Mouse (Mus musculus) left cerebral cortex, adult 11 months (tissue): Measurements from ENCODE around the gene Mbd3l2.
"Not testable (repeated sequence)": the region's sequence is repeated elsewhere in the genome, so short reads cannot be mapped to it uniquely, and the experiment has no call there.

Source experiments
- DNase-seq: peaks from one replicate; pipeline ENCODE4 v3.0.0; 2022; ENCODE audit warnings: low spot score

Mbd3l2 gene

DNA sequence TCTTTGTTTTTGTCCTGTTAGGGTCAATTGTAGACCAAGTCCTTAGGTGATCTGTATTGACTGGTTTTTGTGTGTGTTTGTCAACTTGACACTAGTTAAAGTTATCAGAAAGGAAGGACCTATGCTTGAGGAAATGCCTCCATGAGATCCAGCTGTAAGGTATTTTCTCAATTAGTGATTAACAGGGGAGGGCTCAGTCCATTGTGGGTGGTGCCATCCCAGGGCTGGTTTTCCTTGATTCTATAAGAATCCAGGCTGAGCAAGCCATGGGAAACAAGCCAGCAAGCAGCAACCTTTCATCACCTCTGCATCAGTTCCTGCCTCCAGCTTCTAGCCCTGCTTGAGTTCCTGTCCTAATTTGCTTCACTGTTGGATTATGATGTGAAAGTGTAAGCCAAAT lies at the start of gene Mbd3l2:
TSS of gene Mbd3l2 (plus strand) at position 301 of the 400 bp plus-strand sequence.
- no peak for DNase-seq

DNA sequence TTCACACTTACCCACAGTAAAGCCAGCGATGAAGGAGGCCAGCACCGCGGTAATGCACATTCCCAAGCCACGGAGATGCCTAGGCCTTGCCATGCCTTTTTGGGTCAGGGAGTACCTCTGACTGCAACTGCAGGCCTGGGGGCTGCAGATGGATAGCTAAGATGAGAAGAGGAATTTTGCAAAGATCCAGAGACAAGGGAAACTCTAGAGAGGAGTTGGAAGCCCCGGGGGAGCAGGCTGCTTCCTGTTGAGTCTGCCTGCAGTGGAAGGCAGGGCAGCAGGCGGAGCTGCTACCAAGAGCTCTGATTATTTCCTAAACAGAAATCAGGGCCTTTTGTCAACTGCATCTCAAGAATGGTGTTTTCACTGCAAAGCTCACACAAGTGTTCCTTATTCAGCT lies 44.7 kb upstream of the Mbd3l2 start:
- no peak for DNase-seq

DNA sequence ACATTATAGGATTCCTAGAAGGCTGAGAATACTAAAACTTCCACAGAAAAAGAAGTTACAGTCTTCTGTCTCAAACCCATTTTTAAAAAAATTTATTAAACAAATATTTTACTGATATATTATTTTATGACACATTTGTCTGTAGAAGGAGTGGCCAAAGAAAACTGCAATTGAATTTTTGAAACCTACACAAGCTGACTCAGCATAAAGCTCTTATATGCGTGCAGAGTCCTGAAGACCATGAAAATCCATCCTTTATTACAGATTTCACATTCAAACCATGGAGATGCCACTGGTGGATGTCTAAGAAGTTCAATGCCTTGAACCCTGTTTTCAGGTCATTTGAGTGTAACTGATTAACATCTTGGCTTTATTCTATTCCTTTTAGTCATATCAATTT lies 30.8 kb upstream of the Mbd3l2 start:
- DNase-seq, result no peak

GRCm38 (mm10) chr9:18402895-18403294 lies 27.6 kb upstream of the Mbd3l2 start, which contains the start of gene Naalad2:
TSS of gene Naalad2 (minus strand) at chr9:18402995.
- DNase-seq, result not testable (repeated sequence)

- DNase-seq, result no peak
Measured at GRCm38 (mm10) chr9:18404118-18404517, 26.3 kb upstream of the Mbd3l2 start, which contains the start of gene Ubtfl1. TSS of gene Ubtfl1 (plus strand) at chr9:18404418.

DNA sequence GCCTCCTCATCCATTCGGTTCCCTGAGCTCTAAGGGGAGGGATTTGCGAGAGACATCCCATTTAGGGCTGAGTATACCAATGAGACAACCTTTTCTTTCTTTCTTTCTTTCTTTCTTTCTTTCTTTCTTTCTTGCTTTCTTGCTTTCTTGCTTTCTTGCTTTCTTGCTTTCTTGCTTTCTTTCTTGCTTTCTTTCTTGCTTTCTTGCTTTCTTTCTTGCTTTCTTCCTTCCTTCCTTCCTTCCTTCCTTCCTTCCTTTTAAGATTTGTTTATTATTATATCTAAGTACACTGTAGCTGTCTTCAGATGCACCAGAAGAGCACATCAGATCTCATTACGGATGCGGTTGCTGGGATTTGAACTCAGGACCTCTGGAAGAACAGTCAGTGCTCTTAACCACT lies 18.1 kb upstream of the Mbd3l2 start:
- DNase-seq, result not testable (repeated sequence)

- DNase-seq, result no peak
Measured at GRCm38 (mm10) chr9:18431687-18432086, 1.2 kb downstream of the Mbd3l2 start.

DNA sequence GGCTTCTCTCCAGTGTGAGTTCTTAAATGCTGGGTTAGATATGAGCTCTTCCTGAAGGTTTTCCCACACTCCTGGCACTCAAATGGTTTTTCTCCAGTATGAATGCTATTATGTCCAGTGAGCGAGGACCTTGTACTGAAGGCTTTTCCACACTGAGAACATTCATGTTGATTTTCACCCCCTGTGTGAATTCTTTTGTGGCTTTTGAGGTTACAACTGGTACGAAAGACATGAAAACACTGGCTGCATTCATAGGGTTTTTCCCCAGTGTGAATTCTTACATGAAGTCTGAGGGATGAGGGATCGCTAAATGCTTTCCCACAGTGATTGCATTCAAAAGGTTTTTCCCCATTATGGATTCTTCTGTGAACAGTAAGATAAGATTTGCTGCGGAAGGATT lies 26.1 kb downstream of the Mbd3l2 start:
- no peak for DNase-seq

- DNase-seq, result no peak
Measured at GRCm38 (mm10) chr9:18467350-18467749, 36.9 kb downstream of the Mbd3l2 start.

DNA sequence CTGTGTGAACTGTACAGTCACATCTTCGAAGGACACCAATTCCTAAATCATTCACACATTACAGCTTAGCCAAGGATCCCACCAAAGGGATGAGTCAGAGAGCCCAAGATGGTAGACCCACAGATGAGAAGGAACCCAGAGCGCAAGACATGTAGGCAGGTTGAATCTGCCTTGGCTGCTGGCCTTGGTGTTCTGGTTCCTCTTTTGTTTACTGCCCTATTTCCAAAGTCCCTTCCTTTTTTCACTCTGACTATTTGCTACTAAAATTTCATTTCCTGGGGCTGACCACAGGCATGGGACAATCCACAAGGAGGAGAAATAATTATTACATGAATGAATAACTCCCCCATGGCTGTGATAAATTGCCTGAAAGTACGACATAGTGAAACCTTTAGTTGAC lies 37.6 kb downstream of the Mbd3l2 start:
- no peak for DNase-seq

- peak; percentile 28 for DNase-seq
Measured at GRCm38 (mm10) chr9:18473324-18474128, 43.1 kb downstream of the Mbd3l2 start.

GRCm38 (mm10) chr9:18478168-18478567 lies 47.7 kb downstream of the Mbd3l2 start, which contains the start of the genes Zfp558 and Mbd3l1:
TSS of gene Zfp558 (minus strand) at chr9:18478268.
TSS of gene Mbd3l1 (plus strand) at chr9:18478359.
- no peak for DNase-seq
